Mouse (Mus musculus) heart, embryonic 15.5 days (tissue): ENCODE measurements at regions not wholly inside any gene's neighbourhood (a gene's known extent, or its start where the extent isn't known, plus 50 kb on each side); places are given as distances from the start of the nearest gene placed in this dataset.
A peak's percentile ranks its signal among the peaks of the same experiment; 100 is the strongest.

Experiments used
- ATAC-seq: fragments of 200-750 bp; cut with Nextera tagmentation; replicated peaks from 2 replicates; pipeline ENCODE4 v1.8.0; 2017; ENCODE audit warnings: low read depth, moderate TSS enrichment; ENCODE audit not compliant: insufficient number of reproducible peaks, insufficient read depth, low FRiP score
- H3K27ac ChIP-seq: fragments of 300-500 bp; sonication (generic); 2 replicates; pipeline ENCODE4 v1.5.1; 2015; ENCODE audit warnings: mild to moderate bottlenecking, inconsistent platforms
- H3K27me3 ChIP-seq: fragments of 300-500 bp; sonication (generic); 2 replicates; pipeline ENCODE4 v1.6.1; 2015; ENCODE audit warnings: inconsistent platforms
- H3K36me3 ChIP-seq: fragments of 300-500 bp; sonication (generic); 2 replicates; pipeline ENCODE4 v1.6.1; 2015; ENCODE audit warnings: mild to moderate bottlenecking, inconsistent platforms
- H3K4me1 ChIP-seq: fragments of 300-500 bp; sonication (generic); replicated peaks from 2 replicates; pipeline ENCODE4 v1.6.1; 2015; ENCODE audit warnings: inconsistent platforms
- H3K4me2 ChIP-seq: fragments of 300-500 bp; sonication (generic); 2 replicates; pipeline ENCODE4 v1.6.1; 2015; ENCODE audit warnings: inconsistent platforms, mild to moderate bottlenecking, moderate library complexity
- H3K4me3 ChIP-seq: fragments of 300-500 bp; sonication (generic); 2 replicates; pipeline ENCODE4 v1.5.1; 2015; ENCODE audit warnings: mild to moderate bottlenecking, inconsistent platforms
- H3K9ac ChIP-seq: fragments of 300-500 bp; sonication (generic); 2 replicates; pipeline ENCODE4 v1.6.1; 2015; ENCODE audit warnings: mild to moderate bottlenecking, inconsistent platforms
- H3K9me3 ChIP-seq: fragments of 300-500 bp; sonication (generic); replicated peaks from 2 replicates; pipeline ENCODE4 v1.6.1; 2016; ENCODE audit warnings: inconsistent platforms
- WGBS: fragments of 180-500 bp; shearing (Covaris S2); methylation state at CpG from one replicate; pipeline ENCODE4 v1.1.7; 2015; ENCODE audit warnings: mixed read lengths; 5-methylcytosine and 5-hydroxymethylcytosine counted together

DNA sequence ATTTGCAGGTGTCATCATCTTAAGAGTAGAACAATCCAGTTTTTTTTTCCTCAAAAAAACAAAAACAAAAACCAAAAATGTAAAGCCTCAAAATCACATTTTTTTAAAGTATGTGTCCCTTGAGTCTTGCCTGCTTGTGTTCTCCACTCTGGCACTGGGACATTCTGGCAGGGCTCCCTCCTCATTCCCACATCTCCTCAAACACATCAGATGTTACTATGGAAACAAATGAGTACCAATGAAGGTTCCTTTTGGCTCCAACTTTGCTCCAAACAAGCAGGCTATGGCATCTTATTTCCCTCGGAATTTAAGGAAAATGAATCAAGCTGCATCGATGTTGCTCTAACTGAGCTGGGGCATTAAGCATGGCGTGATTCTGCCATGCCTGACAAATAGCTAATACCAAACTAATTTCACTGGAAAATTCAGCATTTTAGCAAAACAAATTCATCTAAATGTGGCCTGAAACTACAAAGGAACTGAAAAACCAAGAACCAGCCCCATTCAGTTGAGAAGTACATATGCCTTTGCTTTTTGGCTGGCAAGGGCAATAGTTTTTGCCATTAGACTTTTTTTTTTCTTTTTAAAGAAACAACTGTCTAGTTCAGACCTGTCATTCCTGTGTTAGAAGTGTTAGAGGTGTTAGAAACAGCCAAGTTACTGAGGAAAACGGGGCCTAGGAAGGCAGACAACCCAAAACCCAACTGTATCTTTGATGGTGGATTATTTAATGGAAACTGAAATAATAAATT is 522.2 kb upstream of the 2610301B20Rik start:
- Histone ChIP-seq H3K4me2 (no peak overlapping the region), H3K9me3 (no peaks in the 10 kb centered on the region), H3K27ac (no peak overlapping the region), H3K4me3 (no peak overlapping the region), H3K27me3 (no peaks in the 10 kb centered on the region), H3K36me3 (no peaks in the 10 kb centered on the region), H3K9ac (no peak overlapping the region), H3K4me1 (no peaks in the 10 kb centered on the region)
- no peak for ATAC-seq
- 76% methylated on average over 4 of the region's 4 CpGs for WGBS

DNA sequence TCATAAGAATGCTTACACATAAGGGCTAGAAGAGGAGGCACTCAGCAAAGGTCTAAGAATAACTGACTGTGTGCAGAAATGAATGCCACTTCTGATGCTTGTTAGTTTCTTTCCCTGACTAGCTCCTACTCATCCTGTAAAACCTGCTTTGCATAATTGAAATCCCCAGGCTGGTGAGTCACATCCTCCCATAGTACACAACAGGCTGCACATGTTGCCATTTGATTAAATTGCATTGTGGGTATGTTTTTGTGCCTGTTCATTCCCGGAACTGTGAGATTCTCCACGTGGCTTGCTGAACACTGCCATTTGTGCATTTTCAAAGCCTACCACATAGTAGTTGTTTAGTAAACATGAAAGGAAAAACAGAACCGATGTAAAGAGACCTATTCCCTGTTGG is 516.7 kb upstream of the 2610301B20Rik start:
- H3K4me1 ChIP-seq, result no peaks in the 10 kb centered on the region
- H3K9ac ChIP-seq, result no peak overlapping the region
- no peak overlapping the region for H3K4me2 ChIP-seq
- no peak overlapping the region for H3K4me3 ChIP-seq
- no peaks in the 10 kb centered on the region for H3K27me3 ChIP-seq
- no peaks in the 10 kb centered on the region for H3K9me3 ChIP-seq
- no peak for ATAC-seq
- H3K27ac ChIP-seq, result no peak overlapping the region
- WGBS, result 62% methylated on average over 3 of the region's 3 CpGs
- H3K36me3 ChIP-seq, result no peaks in the 10 kb centered on the region

DNA sequence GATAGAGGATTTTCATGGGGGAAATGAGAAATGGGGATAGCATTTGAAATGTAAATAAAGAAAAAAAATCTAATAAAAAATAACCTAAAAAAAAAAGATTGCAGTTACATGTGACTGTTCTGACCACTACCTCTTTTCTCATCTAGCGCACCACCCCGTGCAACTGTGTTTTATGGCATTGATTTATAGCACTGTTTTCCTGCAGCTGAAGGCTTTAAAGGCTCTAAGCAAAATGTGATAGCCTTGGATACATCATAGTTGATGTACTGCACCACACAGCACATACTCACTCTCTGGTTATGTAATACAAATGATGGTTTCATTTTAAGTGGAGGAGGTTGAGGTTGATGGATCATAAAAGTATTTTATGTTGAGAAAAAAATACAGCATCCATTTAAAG is 484.5 kb upstream of the 2610301B20Rik start:
- ATAC-seq, result no peak
- Histone ChIP-seq H3K4me3 (no peak overlapping the region), H3K36me3 (no peaks in the 10 kb centered on the region), H3K4me2 (no peak overlapping the region), H3K4me1 (no peaks in the 10 kb centered on the region), H3K9me3 (no peaks in the 10 kb centered on the region), H3K9ac (no peak overlapping the region), H3K27ac (no peak overlapping the region), H3K27me3 (no peaks in the 10 kb centered on the region)
- 75% methylated on average over 2 of the region's 2 CpGs for WGBS

DNA sequence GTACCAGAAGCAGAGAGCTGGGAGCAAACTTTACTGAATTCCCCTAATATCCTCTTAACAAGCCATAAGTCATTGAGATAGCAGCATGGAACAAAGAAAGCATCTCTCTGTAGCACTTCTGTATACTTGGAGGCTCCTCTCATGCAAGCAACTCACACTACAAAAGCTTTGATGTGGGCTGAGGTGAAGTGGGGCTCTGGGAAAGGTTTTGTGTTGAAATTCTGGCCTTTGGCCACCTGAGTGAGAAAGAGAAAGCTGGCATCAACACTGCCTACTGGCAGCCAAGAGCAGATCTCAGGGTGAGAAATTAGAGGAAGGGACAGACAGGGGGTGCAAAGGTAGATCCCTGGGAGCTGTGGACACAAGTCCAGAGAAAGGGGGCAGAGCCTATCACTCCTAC is 477.0 kb upstream of the 2610301B20Rik start:
- no peak overlapping the region for H3K4me2 ChIP-seq
- no peaks in the 10 kb centered on the region for H3K27me3 ChIP-seq
- ATAC-seq, result no peak
- no peak overlapping the region for H3K27ac ChIP-seq
- H3K36me3 ChIP-seq, result no peaks in the 10 kb centered on the region
- no peaks in the 10 kb centered on the region for H3K9me3 ChIP-seq
- no peak overlapping the region for H3K9ac ChIP-seq
- H3K4me3 ChIP-seq, result no peak overlapping the region
- no peaks in the 10 kb centered on the region for H3K4me1 ChIP-seq

DNA sequence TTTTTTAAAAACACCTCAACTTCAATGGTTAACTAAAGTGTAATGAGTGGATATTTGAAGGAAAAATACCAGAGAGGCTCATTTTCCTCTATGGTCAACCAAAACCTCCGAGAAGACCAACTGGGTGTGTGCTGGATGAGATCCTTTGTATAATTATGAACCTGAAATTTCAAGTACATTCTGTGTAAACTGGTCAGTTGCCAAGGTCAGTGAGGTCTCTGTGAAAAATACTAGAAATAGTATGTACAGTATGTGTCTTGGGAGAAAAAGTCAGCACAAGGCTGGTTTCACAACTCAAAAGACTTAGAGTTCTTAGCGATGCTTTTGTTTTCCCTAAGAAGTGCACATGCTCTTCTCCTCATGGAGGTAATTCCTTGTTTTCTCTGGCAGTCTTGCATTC is 476.2 kb upstream of the 2610301B20Rik start:
- no peaks in the 10 kb centered on the region for H3K36me3 ChIP-seq
- H3K4me3 ChIP-seq, result no peak overlapping the region
- ATAC-seq, result no peak
- H3K9ac ChIP-seq, result no peak overlapping the region
- H3K27ac ChIP-seq, result no peak overlapping the region
- no peaks in the 10 kb centered on the region for H3K9me3 ChIP-seq
- no peak overlapping the region for H3K4me2 ChIP-seq
- WGBS, result 88% methylated on average over 2 of the region's 2 CpGs
- H3K4me1 ChIP-seq, result no peaks in the 10 kb centered on the region
- H3K27me3 ChIP-seq, result no peaks in the 10 kb centered on the region

DNA sequence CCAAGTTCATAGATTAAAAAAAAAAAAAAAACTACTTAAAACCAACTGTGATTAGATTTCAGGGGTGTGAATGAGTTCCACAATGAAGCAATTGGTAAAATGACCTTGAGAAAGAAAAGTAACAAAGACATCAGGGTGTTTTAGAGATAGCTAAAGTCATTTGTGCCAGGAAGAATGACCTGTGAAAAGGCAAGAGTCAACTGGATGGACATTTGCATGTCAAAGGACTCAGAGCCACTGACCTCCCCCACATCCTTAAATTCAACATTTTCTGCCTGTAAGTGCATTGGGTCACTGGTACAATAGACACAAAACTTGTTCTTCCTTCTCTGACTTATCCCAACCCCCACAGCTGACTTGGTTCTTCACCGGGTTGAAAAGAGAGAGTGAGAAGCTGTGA is 474.6 kb upstream of the 2610301B20Rik start:
- ATAC-seq, result no peak
- Histone ChIP-seq H3K9me3 (no peaks in the 10 kb centered on the region), H3K9ac (no peak overlapping the region), H3K27me3 (no peaks in the 10 kb centered on the region), H3K36me3 (no peaks in the 10 kb centered on the region), H3K4me2 (no peak overlapping the region), H3K4me3 (no peak overlapping the region), H3K4me1 (peaks cover 5% of the 10 kb centered on the region), H3K27ac (no peak overlapping the region)
- WGBS, result 38% methylated on average over 1 of the region's 1 CpGs

DNA sequence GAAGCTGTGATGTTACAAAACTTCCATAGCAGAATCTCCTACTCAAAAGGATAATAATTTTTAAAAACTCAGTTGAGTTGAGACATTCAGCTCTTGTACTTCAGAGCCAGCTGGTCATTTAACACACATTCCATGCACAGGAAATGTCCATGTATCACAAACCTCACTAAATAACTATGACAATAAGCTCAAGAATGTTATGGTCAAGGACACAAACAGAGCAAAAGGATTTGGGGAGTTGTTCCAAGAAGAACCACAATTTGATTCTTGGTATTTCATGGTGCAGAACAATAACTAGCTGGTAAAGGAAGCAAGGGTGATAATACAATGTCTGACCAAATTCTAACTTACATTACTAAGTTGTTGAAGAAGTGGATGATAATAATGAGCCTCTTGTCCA is 471.4 kb upstream of the 2610301B20Rik start:
- no peak overlapping the region for H3K27ac ChIP-seq
- no peak for ATAC-seq
- H3K4me3 ChIP-seq, result no peak overlapping the region
- H3K4me2 ChIP-seq, result no peak overlapping the region
- H3K9me3 ChIP-seq, result no peaks in the 10 kb centered on the region
- peaks cover 11% of the 10 kb centered on the region for H3K4me1 ChIP-seq
- no peak overlapping the region for H3K9ac ChIP-seq
- no peaks in the 10 kb centered on the region for H3K36me3 ChIP-seq
- H3K27me3 ChIP-seq, result no peaks in the 10 kb centered on the region

DNA sequence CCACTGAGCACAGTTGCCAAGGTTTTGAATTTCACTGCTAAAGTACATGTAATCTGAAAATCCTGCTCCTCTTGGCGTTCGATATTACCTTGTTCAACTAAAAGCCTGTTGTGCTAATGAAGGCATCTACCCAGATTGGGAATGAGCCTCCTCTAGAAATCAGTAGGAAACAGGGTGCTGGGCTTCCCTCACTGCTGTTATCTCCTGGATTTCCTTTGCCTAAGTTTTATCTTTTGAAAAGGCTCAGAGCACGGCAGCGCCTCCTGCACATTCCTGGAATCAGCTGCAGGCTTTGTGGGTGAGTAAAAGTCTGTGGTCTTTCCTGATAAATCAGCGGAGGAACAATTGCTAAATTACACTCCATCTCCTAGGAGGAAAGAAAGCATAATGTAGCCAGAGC is 469.9 kb upstream of the 2610301B20Rik start:
- no peaks in the 10 kb centered on the region for H3K9me3 ChIP-seq
- H3K4me3 ChIP-seq, result no peak overlapping the region
- H3K36me3 ChIP-seq, result no peaks in the 10 kb centered on the region
- WGBS, result 16% methylated on average over 5 of the region's 5 CpGs
- H3K4me2 ChIP-seq, result no peak overlapping the region
- no peaks in the 10 kb centered on the region for H3K27me3 ChIP-seq
- peaks cover 14% of the 10 kb centered on the region for H3K4me1 ChIP-seq
- H3K9ac ChIP-seq, result no peak overlapping the region
- ATAC-seq, result no peak
- peak overlapping the region; percentile 53 for H3K27ac ChIP-seq

DNA sequence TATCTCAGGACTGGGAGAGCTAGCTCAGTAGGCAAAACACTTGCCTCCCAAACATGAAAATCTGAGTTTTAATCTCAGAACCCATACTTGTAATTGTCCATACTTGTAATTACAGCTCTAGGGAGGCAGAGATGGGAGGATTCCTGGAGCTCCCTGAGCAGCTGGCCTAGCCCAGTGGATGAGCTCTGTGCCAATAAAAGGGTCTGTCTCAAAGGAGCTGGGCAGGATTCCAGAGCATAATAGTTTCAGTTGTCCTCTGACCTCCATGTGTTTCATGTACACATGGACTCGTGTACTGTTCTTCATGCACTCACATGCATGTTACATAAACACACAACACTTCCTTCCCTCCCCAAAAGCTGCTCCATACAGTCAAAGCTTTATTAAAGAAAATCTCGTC is 469.2 kb upstream of the 2610301B20Rik start:
- WGBS, result 46% methylated on average over 2 of the region's 2 CpGs
- ATAC-seq, result no peak
- no peaks in the 10 kb centered on the region for H3K9me3 ChIP-seq
- no peak overlapping the region for H3K9ac ChIP-seq
- peak overlapping the region; percentile 53 for H3K27ac ChIP-seq
- H3K4me1 ChIP-seq, result peaks cover 14% of the 10 kb centered on the region
- H3K4me2 ChIP-seq, result no peak overlapping the region
- no peaks in the 10 kb centered on the region for H3K36me3 ChIP-seq
- H3K27me3 ChIP-seq, result no peaks in the 10 kb centered on the region
- H3K4me3 ChIP-seq, result no peak overlapping the region

DNA sequence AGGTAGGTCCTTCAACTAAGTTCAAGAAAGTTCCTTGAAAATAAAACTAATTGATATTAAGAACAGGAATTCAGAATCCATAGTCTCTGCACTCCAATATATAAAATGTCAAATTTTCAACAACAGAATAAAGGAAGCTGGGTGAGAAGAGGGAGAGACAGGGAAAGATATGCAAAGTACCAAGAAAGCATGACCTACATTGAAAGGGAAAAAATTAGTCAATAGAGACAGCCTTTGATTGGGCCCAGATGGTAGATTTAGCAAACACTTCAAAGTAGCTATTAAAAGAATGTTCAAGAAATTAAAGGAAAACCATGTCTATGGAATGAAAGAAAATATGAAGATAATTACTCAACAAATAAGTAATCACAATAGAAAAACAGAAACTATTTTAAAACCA is 460.0 kb upstream of the 2610301B20Rik start:
- Histone ChIP-seq H3K36me3 (no peaks in the 10 kb centered on the region), H3K27me3 (no peaks in the 10 kb centered on the region), H3K4me2 (no peak overlapping the region), H3K4me3 (no peak overlapping the region), H3K9ac (no peak overlapping the region), H3K27ac (no peak overlapping the region), H3K4me1 (no peaks in the 10 kb centered on the region), H3K9me3 (no peaks in the 10 kb centered on the region)
- no peak for ATAC-seq

DNA sequence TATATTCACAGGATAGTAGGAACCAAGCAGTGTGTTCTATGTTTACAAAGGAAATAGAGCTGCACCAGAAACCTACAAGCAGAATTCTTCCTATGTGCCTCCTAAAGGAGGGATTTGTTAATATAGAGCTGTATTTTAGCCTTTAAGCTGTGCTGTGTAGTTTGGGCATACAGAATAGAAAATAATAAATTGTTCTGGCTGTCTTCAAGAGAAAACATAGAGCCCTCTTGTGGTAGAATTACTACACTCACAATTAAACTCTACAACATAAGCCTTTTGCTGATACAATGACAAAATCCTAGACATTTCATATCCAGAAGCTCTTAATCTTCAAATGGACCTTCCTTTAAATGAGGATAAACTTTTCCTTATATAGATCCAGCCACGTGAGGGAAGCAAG is 452.9 kb upstream of the 2610301B20Rik start:
- no peaks in the 10 kb centered on the region for H3K9me3 ChIP-seq
- no peak overlapping the region for H3K4me3 ChIP-seq
- no peaks in the 10 kb centered on the region for H3K4me1 ChIP-seq
- no peaks in the 10 kb centered on the region for H3K27me3 ChIP-seq
- no peak overlapping the region for H3K9ac ChIP-seq
- WGBS, result 43% methylated on average over 1 of the region's 1 CpGs
- H3K36me3 ChIP-seq, result no peaks in the 10 kb centered on the region
- H3K27ac ChIP-seq, result no peak overlapping the region
- no peak overlapping the region for H3K4me2 ChIP-seq
- no peak for ATAC-seq

DNA sequence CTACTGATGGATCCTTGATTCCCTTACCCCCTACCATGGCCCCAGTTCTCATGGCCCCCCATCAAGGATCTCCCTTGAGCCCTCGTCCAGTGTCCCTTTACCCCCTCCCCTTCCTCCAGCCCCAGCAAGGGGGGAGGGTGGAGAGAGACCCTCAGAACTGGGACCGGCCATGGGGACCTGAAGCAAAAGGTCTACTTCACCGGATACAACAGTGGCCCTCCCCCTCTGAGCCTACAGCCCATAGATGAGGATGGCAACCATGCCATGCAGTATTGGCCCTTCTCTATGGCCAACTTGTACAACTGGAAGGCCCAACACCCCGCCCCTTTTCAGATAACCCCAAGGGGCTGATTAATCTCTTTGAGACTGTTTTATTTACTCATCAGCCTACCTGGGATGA is 439.9 kb upstream of the 2610301B20Rik start:
- H3K4me1 ChIP-seq, result no peaks in the 10 kb centered on the region
- no peak overlapping the region for H3K4me3 ChIP-seq
- ATAC-seq, result no peak
- H3K9me3 ChIP-seq, result no peaks in the 10 kb centered on the region
- no peak overlapping the region for H3K4me2 ChIP-seq
- H3K27me3 ChIP-seq, result no peaks in the 10 kb centered on the region
- no peak overlapping the region for H3K9ac ChIP-seq
- H3K27ac ChIP-seq, result no peak overlapping the region
- 82% methylated on average over 4 of the region's 4 CpGs for WGBS
- H3K36me3 ChIP-seq, result no peaks in the 10 kb centered on the region
